Mouse (Mus musculus): ENCODE results near the gene Hibadh.
A peak's percentile ranks its signal among the peaks of the same experiment; 100 is the strongest.

Hibadh gene

GRCm38 (mm10) chr6:52638471-52639185, 1.6 kb downstream of the Hibadh start:
- DNase-seq (ENCODE audit: low read depth) = no peak

- no peak for DNase-seq (ENCODE audit: low read depth)
Observed at GRCm38 (mm10) chr6:52637337-52637736, 2.9 kb downstream of the Hibadh start.

- no peak for DNase-seq (ENCODE audit: low read depth)
Observed at GRCm38 (mm10) chr6:52635395-52635794, 4.8 kb downstream of the Hibadh start.

GRCm38 (mm10) chr6:52630625-52631024, 9.6 kb downstream of the Hibadh start:
- DNase-seq (ENCODE audit: low read depth) = no peak

- no peak for DNase-seq (ENCODE audit: low read depth)
Observed at GRCm38 (mm10) chr6:52629180-52629579, 11.0 kb downstream of the Hibadh start.

- no peak for DNase-seq (ENCODE audit: low read depth)
Observed at GRCm38 (mm10) chr6:52626735-52627134, 13.5 kb downstream of the Hibadh start.

GRCm38 (mm10) chr6:52623741-52624140, 16.4 kb downstream of the Hibadh start:
- DNase-seq (ENCODE audit: low read depth) = no peak

GRCm38 (mm10) chr6:52621731-52622480, 18.3 kb downstream of the Hibadh start:
- no peak for DNase-seq (ENCODE audit: low read depth)

- DNase-seq (ENCODE audit: low read depth) = no peak
Observed at GRCm38 (mm10) chr6:52620090-52620489, 20.1 kb downstream of the Hibadh start.

GRCm38 (mm10) chr6:52609626-52610352, 30.4 kb downstream of the Hibadh start:
- no peak for DNase-seq (ENCODE audit: low read depth)

GRCm38 (mm10) chr6:52608121-52608520, 32.1 kb downstream of the Hibadh start:
- DNase-seq (ENCODE audit: low read depth) = no peak

- DNase-seq (ENCODE audit: low read depth) = no peak
Observed at GRCm38 (mm10) chr6:52606746-52607347, 33.3 kb downstream of the Hibadh start.

GRCm38 (mm10) chr6:52601706-52602642, 38.2 kb downstream of the Hibadh start:
- no peak for DNase-seq (ENCODE audit: low read depth)

GRCm38 (mm10) chr6:52601117-52601516, 39.1 kb downstream of the Hibadh start:
- DNase-seq (ENCODE audit: low read depth) = peak; percentile 30

GRCm38 (mm10) chr6:52594752-52595151, 45.4 kb downstream of the Hibadh start:
- DNase-seq (ENCODE audit: low read depth) = no peak

GRCm38 (mm10) chr6:52586564-52586963, 53.6 kb downstream of the Hibadh start:
- no peak for DNase-seq (ENCODE audit: low read depth)

- no peak for DNase-seq (ENCODE audit: low read depth)
Observed at GRCm38 (mm10) chr6:52584383-52584782, 55.8 kb downstream of the Hibadh start.

GRCm38 (mm10) chr6:52581081-52581480, 59.1 kb downstream of the Hibadh start:
- DNase-seq (ENCODE audit: low read depth) = no peak

- no peak for DNase-seq (ENCODE audit: low read depth)
Observed at GRCm38 (mm10) chr6:52578322-52578721, 61.9 kb downstream of the Hibadh start.

GRCm38 (mm10) chr6:52577270-52577669, 62.9 kb downstream of the Hibadh start:
- DNase-seq (ENCODE audit: low read depth) = peak; percentile 34

GRCm38 (mm10) chr6:52568706-52569105, 71.5 kb downstream of the Hibadh start:
- DNase-seq (ENCODE audit: low read depth) = no peak

Measured in c-Kit-positive CD71-negative TER-119-negative erythroid progenitor cells, embryonic 14.5 days (primary cell).